Mouse (Mus musculus) retina, postnatal 7 days (tissue): Measurements from ENCODE around the gene Lclat1.

Source experiments
- DNase-seq: peaks from one replicate; pipeline ENCODE4 v3.0.0-alpha.2; 2012; ENCODE audit warnings: low read depth, low spot score

Lclat1 gene

GRCm38 (mm10) chr17:73107158-73108157 is at the start of gene Lclat1:
Gene Lclat1 (plus strand): TSS chr17:73107985.
- peak; percentile 89 for DNase-seq

GRCm38 (mm10) chr17:73058319-73058718 is 49.5 kb upstream of the Lclat1 start:
- no peak for DNase-seq

DNA sequence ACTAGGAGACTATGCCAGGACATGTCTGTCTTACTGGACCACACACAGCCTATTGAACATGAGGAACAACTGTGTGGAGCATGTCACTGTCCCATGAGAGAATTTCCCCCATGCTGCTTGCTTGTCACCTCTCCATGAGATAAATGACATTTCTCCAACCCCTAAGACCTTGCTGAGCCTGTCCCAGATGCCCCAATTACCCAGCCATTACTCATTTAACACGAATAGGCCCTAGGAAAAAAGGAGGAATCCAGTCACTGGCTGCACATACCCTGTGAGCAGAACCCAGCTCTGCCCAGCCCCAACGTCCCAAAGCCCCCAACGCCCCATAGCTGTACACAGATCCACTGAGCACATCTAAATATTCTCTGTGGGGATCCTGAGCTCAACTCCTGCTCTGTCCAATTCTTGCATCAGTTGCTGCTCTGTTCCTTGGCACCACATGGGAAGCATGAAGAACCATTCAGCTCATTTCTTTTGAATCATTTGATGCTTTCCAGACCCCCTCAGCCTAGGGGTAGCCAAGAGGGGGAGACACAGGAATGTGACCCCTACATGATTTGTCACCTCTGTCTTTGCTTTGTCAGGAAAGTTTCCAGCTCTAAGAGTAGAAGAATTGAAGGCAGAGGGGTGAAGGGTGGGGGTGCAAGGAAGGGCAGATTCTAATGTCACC is 47.4 kb upstream of the Lclat1 start:
- no peak for DNase-seq

DNA sequence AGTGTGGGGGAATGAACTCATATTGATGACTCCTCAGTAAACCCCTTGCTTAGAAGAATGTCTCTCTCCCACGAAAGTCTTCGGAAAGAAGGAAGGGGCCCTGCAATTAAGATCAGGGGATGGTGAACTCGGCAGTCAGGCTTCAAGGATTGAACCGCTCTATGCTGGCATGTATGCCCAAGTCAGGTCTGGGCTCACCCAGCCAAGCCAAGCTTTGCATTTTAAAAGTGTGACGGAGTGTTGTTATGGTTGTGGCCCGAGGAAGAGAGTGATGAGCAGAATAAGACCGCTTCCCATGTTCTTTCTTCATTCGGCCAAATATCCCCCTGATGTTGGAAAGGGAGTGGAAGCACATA is 46.9 kb upstream of the Lclat1 start:
- DNase-seq = no peak

GRCm38 (mm10) chr17:73062701-73063100 is 45.1 kb upstream of the Lclat1 start:
- no peak for DNase-seq

DNA sequence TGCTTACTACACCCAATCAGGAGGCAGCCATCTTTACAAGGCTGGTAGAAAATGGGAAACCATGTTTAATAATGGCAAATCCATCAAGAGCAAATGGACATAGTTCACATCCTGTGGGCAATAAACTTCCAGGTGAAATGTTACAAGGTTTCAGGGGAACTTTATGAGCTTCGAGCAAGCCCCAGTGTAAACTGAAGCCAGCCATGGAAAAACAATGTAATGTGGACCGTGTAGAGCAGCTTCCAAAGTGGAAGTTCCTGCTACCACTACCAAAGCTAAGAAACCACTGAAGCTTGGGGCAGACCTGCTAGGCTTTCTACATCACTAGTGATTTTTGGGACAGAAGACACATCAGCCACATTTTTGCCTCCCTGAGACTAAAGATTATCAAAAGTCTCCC is 44.5 kb upstream of the Lclat1 start:
- no peak for DNase-seq

- no peak for DNase-seq
Measured at GRCm38 (mm10) chr17:73063781-73064180, 44.0 kb upstream of the Lclat1 start.

DNA sequence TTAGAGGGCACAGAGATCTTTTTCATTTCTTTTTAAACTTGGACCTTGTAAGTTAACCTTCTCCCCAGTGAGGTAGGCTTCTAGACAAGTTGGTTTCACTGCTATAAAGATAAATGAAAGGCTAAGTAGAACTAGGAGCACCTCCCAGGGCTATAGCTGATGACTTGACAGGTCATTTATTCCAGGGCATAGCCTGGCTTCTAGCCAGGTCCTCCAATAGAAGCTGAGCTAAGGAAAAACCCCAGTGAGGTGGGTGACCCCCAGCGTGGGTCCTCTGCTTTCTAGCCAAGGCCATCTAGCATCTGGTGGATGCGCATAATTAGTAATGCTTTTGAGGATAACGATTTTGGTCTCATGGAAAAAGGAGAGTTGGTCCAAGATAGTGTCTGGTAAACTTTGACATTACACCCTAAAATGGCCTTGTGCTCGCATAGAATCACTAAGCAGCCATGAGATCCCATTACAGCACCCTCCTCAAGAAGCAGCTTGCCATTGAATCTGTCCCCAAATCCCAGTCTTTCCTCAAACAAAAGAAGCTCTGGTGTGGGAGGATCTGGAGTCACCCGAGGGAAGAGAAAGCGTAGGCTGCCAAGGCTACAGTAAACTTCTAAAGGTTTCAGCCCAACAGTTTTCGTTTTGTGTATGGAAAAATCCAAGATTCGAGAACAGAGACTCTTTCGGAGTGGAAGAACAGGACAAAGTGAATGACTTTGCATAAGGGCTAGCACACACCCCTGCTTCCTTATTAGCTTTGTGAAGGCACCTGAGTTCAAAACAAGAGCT is 41.2 kb upstream of the Lclat1 start:
- DNase-seq = no peak

GRCm38 (mm10) chr17:73067423-73067822 is 40.4 kb upstream of the Lclat1 start:
- DNase-seq = no peak

- DNase-seq = no peak
Measured at GRCm38 (mm10) chr17:73068321-73068992, 39.3 kb upstream of the Lclat1 start.

DNA sequence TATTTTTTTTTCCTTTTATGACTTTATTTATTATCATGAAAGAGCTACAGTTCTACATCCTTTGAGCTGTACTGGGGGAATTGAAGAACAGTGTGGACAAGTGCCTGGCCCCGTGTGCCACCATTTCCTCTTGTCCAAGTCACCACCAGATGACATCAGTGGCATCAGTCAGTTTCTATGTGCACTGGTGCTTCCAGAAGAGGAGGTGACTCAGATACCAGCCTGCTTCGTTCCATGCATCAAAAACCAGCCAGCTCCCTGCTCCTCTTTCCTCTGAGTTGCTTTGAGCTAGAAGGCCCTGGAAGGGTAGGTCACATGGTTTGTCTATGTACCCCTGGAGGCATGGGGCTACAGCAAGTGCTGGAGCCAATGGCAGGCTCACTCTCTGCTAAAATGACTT is 37.3 kb upstream of the Lclat1 start:
- DNase-seq = no peak

GRCm38 (mm10) chr17:73071725-73072263 is 36.0 kb upstream of the Lclat1 start:
- DNase-seq = no peak

DNA sequence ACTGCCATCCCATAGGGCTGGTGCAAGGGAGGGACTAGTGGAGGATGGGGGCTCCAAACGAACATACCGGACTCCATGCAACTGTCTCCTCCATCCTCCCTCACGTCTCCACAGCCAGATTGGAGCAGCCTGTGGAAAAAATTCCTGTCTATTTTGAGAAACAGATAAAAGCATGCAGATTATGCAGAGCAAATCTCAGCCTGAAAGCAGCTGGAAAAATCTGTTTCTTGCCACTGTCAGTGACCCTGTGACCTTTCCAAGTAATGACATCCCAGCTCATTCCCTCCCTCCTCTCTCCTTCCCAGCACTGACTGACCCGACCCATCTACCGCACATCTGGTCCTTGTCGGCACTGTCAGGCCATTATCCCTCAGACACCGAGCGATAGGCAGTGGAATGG is 35.5 kb upstream of the Lclat1 start:
- DNase-seq = no peak

GRCm38 (mm10) chr17:73074631-73075030 is 33.2 kb upstream of the Lclat1 start:
- DNase-seq = no peak

- DNase-seq = no peak
Measured at GRCm38 (mm10) chr17:73075238-73075890, 32.4 kb upstream of the Lclat1 start.

GRCm38 (mm10) chr17:73077638-73078037 is 30.1 kb upstream of the Lclat1 start:
- no peak for DNase-seq

- DNase-seq = no peak
Measured at GRCm38 (mm10) chr17:73081360-73082133, 26.2 kb upstream of the Lclat1 start.

DNA sequence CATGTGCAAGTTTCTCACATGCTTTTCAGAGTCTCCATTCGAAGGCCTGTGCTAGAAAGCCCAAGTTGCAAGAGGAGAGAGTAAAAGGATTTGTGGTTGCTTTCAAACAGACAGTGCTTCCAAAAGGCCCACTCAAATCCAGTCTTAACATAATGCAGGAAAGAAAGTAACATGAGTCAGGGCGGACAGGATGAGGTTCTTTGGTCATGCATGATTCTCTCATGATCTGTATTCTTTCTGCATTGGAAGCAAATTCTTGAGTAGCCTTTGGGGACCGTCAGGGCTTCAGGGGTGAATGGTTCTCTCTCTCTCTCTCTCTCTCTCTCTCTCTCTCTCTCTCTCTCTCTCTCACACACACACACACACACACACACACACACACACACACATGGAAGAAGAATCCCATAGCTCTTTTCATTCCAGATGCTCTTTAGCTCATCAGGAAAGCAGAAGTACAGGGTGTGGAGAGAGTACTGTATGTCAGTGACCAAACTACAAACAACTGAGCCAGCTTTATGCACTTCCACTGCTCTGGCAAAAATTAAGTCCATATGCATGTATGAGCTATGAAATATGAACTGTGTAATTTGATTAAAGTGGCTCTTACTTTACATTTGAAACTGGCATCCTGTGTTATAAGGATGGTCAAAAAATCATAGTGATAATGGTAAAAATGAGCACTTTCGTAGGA is 25.1 kb upstream of the Lclat1 start:
- DNase-seq = no peak
